Mouse (Mus musculus): Measurements from ENCODE around the gene Cdcp1.

- TF ChIP-seq CTCF (IDR thresholded peaks at IDR 0.05; ENCODE audit: extremely low read depth, insufficient read depth, low read length), result no peak
- no peak for TF ChIP-seq POLR2A (IDR thresholded peaks at IDR 0.05; ENCODE audit: extremely low read depth, insufficient read depth, low read length)
These were observed 9.3 kb downstream of the Cdcp1 start for GRCm38 (mm10) chr9:123206526-123206925.
